Mouse (Mus musculus) erythroblast, embryonic 14.5 days (primary cell): ENCODE measurements around the gene Sypl2.

Experiments
- GATA1 ChIP-seq: IDR thresholded peaks from 2 replicates; pipeline ENCODE4 v1.6.1; 2012; ENCODE audit warnings: low read length, inconsistent platforms, mixed read lengths
- TAL1 ChIP-seq: IDR thresholded peaks from 3 replicates; pipeline ENCODE4 v1.6.1; 2012; ENCODE audit warnings: low read length, inconsistent platforms, mixed read lengths

GRCm38 (mm10) chr3:108189897-108190296 lies 36.6 kb downstream of the Sypl2 start:
- no peak for TF ChIP-seq TAL1
- TF ChIP-seq GATA1 = no peak
